Mouse (Mus musculus) induced T-regulatory cell, adult 2 months (primary cell): Measurements from ENCODE around the gene B230104I21Rik.

Experiments used
- DNase-seq: peaks from one replicate; pipeline ENCODE4 v3.0.0-alpha.2; 2012; ENCODE audit warnings: low read depth

Gene B230104I21Rik

DNA sequence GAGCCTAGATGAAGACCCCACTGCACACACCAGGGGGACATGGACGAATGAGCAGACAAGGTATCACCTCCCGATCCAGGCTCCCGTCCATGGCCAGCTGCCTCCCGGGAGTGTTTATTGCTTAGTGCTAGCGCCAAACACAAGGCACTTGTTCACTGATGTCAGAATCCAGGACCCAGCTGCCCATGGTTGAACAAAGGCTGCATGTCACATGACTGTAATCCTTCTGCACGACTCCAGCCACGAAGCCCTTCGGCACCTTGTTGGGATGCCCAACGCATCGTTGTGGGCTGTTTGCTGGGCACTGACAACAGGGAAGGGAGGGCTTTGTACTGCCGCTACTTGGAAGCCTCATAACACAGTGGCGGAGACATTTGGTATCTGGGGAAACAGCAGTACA, at the start of gene B230104I21Rik:
Gene B230104I21Rik, plus strand, starts transcription at position 367 of the 400 bp plus-strand sequence.
- DNase-seq, result no peak

DNA sequence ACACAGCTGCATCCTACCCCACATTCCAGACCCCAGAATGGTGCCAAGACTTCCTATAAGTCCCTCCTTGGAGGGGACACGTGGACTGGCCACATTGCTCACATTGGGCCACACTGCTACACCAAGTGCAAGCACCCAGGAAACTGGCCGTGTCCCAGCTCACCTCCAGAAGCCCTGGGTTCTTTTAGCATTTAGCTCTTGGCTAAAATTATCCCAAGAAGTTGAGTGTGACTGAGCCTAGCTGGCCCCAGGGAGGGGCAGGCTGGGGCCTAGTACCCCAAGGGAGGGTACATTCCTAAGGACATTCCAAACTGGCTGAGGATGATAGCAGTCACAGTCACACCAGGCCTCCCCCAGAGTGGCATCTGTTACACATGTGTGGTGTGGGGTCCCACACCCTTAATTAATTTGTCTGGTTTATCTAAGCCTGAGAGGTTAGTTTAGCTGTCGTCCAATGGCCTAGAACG, 42.2 kb upstream of the B230104I21Rik start:
- DNase-seq, result no peak

DNA sequence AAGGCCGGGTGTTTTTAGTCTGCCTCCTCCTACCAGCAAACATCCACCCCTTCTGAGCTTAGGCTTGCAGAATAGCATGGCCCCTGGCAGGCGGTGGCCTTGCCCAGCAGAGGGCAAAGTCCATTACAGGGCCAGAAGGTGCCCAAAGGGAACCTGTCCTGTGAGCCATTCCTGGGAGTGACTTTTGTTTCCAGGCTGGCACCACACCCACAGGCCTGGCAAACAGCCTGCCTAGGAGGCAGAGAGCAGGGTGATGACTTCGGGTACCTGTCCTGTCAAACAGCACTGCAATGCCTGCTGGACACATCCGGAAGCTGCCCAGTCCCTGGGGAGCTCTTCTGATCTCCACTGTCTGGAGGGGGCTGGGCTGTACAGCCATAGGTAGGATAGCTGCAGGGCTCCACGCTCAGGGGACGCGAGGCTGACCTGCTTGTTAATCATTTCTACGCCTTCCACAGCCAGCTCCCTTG, 41.6 kb upstream of the B230104I21Rik start:
- no peak for DNase-seq

DNA sequence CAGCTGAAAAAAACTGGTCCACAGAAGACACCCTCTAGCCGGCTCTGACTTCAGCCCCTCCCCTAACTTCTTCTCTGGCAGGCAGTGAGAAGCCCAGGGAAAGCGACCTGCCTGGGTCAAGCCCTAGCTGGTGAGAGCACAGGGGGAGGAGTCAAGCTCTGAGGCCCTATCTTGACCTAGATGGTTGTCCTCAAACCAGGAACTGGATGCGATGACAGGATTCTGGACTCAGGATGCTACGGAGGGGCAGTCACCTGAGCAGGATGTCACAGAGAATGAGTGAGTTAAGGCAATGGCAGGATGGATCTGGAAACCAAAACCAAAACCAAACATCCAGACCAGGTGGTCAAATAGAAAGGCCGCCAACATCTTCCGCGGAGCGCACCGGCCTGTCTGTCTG, 38.2 kb upstream of the B230104I21Rik start:
- DNase-seq, result no peak

DNA sequence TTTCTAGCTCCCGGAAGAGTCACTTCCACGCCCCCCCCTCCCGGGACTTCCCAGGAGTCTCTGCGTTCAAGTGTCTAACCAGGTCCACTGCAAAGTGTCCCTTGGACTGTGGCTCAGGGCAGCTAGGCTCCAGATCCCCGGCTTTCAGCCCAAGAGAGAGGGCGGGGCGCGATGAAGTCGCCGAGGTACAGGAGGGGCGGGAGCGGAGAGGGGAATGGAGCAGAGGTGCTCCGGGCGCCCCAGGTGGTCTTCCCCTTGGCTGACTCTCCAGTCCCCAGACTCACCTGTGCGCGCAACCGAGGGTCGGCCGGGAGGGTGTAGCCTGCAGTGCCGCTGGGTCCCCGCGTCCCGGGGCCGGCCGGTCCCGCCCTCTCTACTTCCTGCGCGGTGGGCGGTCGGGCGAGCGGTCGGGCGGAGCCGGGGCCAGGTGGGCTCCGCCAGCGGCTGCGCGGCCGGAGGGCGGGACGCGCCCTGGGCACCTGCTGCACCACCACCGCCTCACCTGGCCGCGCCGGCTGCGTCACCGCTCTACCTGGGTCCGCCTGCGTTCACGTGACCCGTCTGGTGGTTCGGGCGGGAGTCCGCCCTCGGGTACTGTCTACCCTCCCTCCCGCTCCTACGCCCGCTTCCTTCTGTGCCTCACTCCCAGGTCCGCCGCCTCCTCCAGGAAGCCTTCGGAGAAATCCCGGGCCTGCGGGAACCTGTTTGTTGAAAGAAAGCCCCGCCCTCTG, 36.2 kb upstream of the B230104I21Rik start:
- peak; percentile 4 for DNase-seq

DNA sequence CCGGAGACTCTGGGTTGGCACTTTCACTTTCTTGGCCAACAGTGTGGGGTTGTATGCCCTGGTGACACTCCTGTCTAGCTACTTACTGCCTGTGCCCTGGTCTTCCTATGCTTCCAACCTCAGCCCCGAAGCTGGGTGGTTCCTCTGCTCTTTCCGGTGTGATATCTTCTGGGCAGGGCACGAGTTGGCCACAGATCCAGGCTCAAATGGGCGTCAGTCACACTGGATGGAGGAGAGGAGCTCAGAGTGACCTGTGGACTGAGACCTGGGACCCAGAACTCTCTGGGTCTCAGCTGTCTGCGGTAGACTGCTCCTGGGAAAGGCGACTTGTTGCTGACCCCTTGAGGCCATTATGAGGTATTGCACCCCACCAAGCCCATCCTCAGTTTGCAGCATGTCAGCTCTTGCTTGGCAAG, 34.5 kb upstream of the B230104I21Rik start, which contains the start of gene Arhgef16:
Gene Arhgef16, minus strand, starts transcription at position 211 of the 416 bp plus-strand sequence.
- DNase-seq, result peak; percentile 60

DNA sequence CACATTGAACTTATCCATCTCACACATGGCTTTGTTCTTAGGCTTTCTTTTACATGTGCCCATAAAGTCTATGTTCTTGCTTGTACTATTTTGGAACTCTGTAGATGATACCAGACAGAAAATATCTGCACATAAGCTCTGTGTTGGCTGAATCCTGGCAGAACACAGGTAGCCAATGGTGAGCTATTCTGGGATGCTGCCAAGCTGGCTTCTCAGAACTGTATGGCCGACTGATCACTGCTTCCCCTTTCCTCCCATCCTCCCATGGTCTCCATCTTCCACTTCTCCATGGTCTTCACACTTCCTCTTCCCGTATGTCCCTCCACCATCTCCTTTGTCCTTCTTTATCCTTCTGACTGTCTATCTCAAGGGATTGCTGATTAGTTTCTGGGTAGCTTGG, 26.8 kb upstream of the B230104I21Rik start:
- DNase-seq, result no peak

DNA sequence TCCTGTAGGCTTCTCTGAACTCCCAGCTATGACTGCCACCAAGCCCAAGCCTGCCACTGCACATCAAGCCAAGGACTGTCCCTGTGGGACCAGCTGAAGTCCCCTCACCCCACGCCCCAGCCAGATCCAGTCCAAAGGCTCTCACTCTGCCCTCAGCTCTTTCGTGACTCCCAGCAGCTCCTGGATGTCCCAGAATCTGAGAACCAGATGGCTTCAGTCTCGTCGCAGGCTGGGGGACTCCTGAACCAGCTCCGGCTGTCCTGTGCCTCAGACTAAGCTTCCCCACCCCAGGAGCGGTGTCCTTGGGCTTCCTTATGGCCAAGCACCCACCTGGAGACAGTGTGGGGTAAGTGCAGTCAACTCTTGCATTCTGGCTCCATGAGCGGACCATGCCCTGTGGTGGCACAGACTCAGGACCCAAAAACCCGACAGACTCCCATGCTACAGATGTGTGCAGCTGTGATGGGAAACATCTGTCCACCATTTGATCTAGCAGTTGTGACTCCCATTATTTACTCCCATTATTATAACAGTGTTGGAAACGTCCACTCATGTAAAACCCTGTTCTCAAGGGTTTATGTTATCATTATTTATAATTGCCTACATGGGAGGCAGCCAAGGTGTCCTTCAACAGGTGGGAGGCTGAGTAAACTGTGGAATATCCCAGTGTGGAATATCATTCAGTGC, 25.2 kb upstream of the B230104I21Rik start:
- no peak for DNase-seq

DNA sequence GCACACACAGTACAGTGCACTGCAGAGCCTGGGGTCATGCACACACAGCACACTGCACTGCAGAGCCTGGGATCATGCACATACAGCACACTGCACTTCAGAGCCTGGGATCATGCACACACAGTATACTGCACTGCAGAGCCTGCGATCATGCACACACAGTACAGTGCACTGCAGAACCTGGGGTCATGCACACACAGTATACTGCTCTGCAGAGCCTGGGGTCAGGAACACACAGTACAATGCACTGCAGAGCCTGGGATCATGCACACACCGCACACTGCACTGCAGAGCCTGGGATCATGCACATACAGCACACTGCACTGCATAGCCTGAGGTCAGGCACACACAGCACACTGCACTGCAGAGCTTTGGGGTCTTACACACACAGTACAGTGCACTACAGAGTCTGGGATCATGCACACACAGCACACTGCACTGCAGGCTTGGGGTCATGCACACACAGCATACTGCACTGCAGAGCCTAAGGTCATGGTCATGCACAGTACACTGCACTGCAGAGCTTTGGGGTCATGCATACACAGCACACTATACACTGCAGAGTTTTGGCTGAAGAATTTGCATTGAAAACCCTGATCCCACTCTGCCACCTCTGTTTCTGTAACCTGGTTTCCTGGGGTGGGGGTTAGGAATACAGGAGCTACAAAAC, 23.6 kb upstream of the B230104I21Rik start:
- no peak for DNase-seq

DNA sequence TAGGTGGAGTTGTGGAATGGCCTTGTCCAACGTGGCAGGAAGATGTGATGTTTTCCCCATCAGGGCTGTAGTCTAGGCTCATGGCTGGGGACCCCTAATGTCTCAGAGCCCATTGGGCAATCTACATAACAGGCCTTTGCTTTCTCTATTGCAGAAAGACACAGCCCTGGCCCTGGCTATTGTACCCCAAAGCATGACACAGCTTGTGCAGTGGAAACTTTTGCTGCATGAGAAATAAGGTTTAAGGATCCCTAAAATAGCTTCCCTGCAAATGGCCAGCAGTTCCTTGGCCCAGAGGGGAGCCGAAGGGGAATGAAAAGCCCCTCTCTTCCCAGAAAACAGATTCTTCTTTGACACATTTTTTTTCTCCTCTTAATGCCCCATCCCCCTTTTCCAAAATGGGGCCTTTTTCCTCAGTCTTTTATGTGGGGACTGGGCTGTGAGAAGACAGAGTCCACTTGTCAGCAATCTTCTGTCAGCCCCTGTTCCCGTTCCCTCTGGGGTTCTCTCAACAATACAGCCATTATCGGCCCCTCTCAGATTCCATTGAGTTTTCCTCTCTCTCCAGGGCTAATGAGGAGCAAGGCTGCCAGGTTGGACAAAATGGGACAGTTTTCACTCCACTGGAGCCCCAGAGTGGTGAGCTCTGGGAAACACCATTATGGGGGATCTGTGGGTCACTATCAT, 22.8 kb upstream of the B230104I21Rik start:
- DNase-seq, result no peak

DNA sequence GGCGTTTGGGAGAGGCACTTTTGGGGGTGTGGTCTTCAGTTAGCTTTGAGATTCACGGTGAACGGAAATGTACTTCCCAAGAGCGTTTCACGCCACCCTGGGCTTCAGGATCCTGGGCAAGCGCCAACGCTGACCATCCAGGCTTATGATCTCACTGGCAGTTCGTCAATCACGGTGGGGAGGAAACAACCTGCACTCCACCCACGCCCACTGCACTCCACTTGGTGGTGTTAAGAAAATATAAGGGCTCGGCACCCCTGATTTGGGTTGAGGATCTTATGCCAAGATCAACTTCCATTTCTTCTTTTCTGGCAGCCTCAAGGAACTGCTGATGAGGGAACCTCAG, 22.3 kb upstream of the B230104I21Rik start:
- DNase-seq, result no peak

DNA sequence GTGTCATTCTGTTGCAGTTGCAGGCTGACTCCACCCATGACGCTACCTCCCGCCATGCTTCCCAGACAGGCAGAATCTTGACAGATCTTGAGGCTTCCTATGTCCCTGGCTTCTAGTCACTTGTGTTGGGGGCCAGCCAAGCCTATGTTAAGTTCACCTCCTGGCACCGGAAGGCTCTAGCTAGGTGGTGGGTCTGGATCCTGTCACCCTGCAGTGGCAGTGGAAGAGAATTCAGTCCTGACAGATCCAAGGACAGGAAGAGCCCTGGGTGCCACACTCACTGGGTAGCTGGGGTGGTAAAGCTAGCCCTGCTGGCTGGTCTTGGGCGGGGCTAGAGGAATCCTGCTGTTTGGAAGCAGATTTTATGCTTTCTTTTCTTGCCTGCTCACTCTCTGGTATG, 10.5 kb upstream of the B230104I21Rik start:
- DNase-seq, result no peak

DNA sequence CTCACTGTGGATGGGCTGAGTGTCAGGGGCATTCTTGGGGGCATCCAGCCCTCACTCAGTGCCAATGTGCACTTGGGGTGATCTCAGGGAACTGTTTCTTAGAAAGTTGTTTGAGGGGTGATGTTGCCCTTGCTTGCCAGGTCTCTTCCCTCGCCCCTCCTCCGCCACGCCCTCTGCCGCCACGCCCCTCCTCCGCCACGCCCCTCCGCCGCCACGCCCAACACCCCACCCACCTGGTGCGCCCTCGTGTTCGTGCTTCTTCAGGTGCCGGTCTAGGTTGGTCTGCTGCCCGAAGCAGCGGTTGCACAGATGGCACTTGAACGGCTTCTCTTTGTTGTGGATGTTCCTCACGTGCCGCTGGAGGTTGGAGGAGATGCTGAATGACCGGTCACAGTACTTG, 7.5 kb upstream of the B230104I21Rik start:
- no peak for DNase-seq

DNA sequence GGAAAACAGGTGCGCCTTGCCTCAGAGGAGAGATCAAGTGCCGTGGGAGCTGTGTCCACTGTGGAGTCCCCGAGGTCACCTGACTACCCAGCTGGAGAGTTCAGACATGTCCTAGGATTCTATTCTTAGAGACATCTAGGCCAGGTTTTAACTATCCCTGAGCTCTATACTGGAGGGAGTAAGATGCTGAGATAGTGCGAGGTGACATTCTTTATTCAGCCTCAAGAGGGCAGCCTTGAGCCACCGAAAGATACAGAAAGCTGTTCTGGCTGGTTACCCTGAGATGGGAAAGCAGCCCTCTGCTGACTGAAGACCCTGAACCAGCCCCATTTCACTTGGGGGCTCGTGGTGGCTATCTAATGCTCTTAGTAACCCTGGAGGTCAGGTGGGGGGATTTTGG, 7.1 kb upstream of the B230104I21Rik start:
- DNase-seq, result peak; percentile 70

DNA sequence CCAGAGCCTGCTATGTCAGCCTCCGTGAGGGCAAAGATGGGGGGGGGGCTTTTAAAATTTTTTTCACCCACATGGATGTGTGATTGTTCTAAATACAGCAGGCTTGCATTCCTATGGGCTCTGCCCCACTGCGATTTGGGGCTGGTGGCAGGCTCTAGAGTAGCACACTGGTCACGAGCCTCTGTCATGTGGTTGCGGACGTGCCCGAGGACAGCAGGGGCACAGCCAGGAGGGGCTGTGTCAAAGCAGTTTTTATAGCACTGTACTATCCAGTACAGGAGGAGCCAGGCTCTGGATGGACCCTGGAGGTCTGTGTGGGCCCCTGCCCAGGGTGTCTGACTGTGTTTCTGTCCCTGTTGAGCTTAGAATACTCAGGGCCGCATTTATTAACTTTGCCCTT, 5.9 kb upstream of the B230104I21Rik start:
- no peak for DNase-seq

DNA sequence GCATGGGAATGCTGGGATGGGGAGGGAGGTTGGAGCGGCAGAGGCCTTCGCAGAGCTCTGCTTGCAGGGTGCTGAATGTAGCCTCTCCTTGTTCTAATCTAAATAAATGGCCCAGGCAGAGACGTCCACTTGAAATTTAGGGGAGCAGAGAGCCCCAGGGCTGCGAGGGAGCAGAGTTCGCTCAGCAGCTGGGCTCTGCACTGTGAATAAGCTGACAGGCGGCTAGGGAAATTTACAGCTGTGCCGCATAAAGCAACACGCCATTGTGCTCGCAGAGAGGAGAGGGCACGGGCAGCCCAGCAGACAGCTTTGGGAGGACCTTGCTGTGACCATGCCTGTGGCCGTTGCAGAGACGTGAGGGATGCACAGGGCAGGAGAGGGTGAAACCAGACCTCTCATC, 4.7 kb upstream of the B230104I21Rik start:
- DNase-seq, result no peak

DNA sequence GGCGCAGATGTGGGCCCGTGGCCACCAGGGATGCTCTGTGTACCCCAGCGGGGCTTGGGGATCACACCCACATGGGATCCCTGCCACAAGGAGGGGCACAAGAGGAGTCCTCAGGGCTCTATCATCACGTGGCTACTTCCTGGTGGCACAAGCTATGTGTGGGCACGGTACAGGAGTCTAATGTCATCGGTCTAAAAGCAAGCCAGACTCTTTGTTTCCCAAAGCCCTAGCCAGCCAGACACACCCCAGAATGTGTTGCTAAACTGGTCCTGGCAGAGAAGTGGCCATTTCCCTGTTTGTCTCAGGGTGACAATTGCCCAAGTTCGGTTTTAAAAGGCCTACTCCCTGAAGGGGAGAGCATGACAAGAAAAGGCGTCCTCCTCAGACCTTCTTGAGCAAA, 2.6 kb upstream of the B230104I21Rik start:
- DNase-seq, result no peak

DNA sequence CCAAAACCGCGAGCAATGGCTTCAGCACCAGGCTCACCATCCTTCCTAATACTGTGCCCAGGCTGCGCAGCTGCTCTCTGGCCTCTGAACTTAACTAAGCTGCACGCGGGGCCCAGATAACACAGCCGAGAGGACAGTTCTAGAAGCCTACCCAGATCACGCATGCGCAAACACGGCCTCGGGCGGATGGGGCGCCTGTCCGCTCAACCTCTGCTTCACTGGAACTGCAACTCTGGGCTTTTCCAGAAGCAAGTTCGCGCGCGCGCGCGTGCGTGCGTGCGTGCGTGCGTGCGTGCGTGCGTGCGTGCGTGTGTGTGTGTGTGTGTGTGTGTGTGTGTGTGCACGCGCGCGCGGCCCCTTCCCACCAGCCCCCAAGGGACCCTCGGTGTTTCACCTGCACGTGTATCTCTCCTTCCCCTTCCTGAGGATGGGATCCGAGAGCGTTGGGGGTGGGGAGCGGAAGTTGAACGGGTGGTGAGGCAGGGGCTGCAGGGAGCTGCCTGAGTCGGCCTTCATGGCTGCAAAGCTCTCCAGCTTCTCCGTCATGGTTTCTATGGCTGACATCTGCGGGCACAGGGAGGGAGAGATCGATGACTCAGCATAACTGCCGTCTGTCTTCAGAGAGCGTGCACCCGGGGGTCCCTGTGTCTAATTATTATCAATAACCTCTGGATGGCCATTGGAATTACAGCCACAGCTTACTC, 1.1 kb upstream of the B230104I21Rik start:
- DNase-seq, result peak; percentile 72

DNA sequence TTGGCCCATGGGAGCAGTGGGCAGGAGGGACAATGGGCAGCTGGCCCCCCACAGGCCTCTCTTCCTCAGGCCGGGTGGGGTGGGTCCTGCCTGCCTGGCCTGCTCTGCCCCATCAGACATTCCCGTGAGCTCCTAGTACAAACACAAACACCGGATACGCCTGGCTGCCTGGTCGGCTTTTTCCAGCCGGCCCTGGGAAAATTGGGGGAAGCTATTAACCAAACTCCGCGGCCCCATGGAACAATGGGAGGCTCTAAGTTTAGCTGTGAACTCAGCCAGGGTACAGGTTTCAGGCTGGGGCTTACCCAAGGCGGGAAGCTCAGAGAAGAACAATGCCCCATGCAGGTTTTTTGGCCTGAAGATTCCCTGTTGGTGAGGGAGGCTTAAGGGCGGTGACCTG, 723 bp downstream of the B230104I21Rik start:
- no peak for DNase-seq

DNA sequence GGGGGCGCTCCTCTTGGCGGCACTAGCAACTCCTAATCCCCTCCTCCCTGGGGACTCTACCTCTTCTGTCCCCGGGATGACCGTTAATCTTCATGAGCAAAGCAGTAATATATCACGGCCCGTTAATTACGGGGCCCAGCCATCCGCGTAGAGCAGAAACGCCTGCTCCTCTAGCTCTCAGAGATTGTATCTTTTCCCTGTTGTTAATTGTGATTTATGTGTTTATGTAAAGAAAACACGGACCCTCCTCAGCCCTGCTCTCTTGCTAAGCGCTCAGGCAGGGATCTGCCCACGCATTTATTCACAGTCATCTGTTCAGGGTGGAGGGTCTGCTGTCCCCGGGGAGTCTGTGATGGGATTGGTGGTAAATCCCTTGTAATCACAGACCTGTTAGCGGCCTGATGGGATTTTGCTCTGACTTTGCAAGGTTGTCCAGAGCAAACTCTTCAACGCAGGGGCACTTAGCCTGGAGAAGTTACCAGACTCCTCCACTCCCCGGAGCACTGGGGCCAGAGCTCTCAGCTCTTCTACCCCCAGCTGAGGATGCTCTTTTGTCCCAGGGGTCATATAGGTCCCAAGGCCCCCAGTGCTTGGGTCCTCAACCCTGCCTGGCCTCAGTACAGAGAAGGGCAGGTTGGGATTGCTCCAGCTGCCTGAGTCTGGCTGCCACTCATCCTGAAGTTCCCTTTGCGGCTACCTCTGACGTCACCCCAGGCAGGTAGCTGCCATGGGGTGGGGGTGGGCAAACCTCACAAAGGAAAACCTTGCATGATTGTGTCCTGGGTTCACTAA, 11.0 kb downstream of the B230104I21Rik start:
- no peak for DNase-seq
